Mouse (Mus musculus): ENCODE measurements around the gene Hmx3.
A peak's percentile ranks its signal among the peaks of the same experiment; 100 is the strongest.

The Hmx3 gene

GRCm38 (mm10) chr7:131542115-131542871 is at the start of gene Hmx3:
Hmx3 (plus strand) TSS chr7:131542867.
- no peak for DNase-seq (ENCODE audit: inconsistent ontology term)

GRCm38 (mm10) chr7:131503739-131504138 is 38.9 kb upstream of the Hmx3 start:
- DNase-seq (ENCODE audit: inconsistent ontology term), result no peak

GRCm38 (mm10) chr7:131539979-131540378 is 2.7 kb upstream of the Hmx3 start:
- peak; percentile 59 for DNase-seq (ENCODE audit: inconsistent ontology term)

- DNase-seq (ENCODE audit: inconsistent ontology term), result no peak
Observed at GRCm38 (mm10) chr7:131541184-131542114, 1.2 kb upstream of the Hmx3 start.

GRCm38 (mm10) chr7:131542872-131543622 is 380 bp downstream of the Hmx3 start:
- no peak for DNase-seq (ENCODE audit: inconsistent ontology term)

GRCm38 (mm10) chr7:131543623-131544481 is 1.2 kb downstream of the Hmx3 start:
- no peak for DNase-seq (ENCODE audit: inconsistent ontology term)

- DNase-seq (ENCODE audit: inconsistent ontology term), result no peak
Observed at GRCm38 (mm10) chr7:131544871-131545270, 2.2 kb downstream of the Hmx3 start.

GRCm38 (mm10) chr7:131545701-131546385 is 3.2 kb downstream of the Hmx3 start:
- no peak for DNase-seq (ENCODE audit: inconsistent ontology term)

- no peak for DNase-seq (ENCODE audit: inconsistent ontology term)
Observed at GRCm38 (mm10) chr7:131546423-131546822, 3.8 kb downstream of the Hmx3 start.

- DNase-seq (ENCODE audit: inconsistent ontology term), result no peak
Observed at GRCm38 (mm10) chr7:131547481-131547880, 4.8 kb downstream of the Hmx3 start.

- DNase-seq (ENCODE audit: inconsistent ontology term), result no peak
Observed at GRCm38 (mm10) chr7:131548473-131548872, 5.8 kb downstream of the Hmx3 start, which contains the start of gene Hmx2. Hmx2 (plus strand) TSS chr7:131548773.

GRCm38 (mm10) chr7:131551471-131551870 is 8.8 kb downstream of the Hmx3 start:
- DNase-seq (ENCODE audit: inconsistent ontology term), result no peak

GRCm38 (mm10) chr7:131551931-131552741 is 9.5 kb downstream of the Hmx3 start:
- DNase-seq (ENCODE audit: inconsistent ontology term), result no peak

GRCm38 (mm10) chr7:131552781-131553180 is 10.1 kb downstream of the Hmx3 start:
- no peak for DNase-seq (ENCODE audit: inconsistent ontology term)

- no peak for DNase-seq (ENCODE audit: inconsistent ontology term)
Observed at GRCm38 (mm10) chr7:131553771-131554175, 11.1 kb downstream of the Hmx3 start.

- no peak for DNase-seq (ENCODE audit: inconsistent ontology term)
Observed at GRCm38 (mm10) chr7:131554341-131555180, 11.9 kb downstream of the Hmx3 start.

GRCm38 (mm10) chr7:131555301-131556081 is 12.8 kb downstream of the Hmx3 start:
- no peak for DNase-seq (ENCODE audit: inconsistent ontology term)

- no peak for DNase-seq (ENCODE audit: inconsistent ontology term)
Observed at GRCm38 (mm10) chr7:131556116-131556515, 13.4 kb downstream of the Hmx3 start.

All from Muller cell, postnatal 12 days (primary cell).